Mouse (Mus musculus) hindbrain, embryonic 14.5 days (tissue): ENCODE data around the gene Efna1. TPM values are rescaled to one million over a fixed set of nuclear protein-coding genes. Genes with fewer than 3 reads are reported as not detected.
A peak's percentile ranks its signal among the peaks of the same experiment; 100 is the strongest.

Experiments
- ATAC-seq: fragments of 200-750 bp; cut with Nextera tagmentation; 2 replicates; pipeline ENCODE4 v1.8.0; 2017; ENCODE audit warnings: moderate number of reproducible peaks, mild to moderate bottlenecking, moderate TSS enrichment, moderate library complexity; ENCODE audit not compliant: low FRiP score
- DNase-seq: peaks from one replicate; pipeline ENCODE4 v3.0.0-alpha.2; 2015; ENCODE audit warnings: low spot score
- H3K27ac ChIP-seq: fragments of 300-500 bp; sonication (generic); 2 replicates; pipeline ENCODE4 v1.5.1; 2014; ENCODE audit warnings: mild to moderate bottlenecking, moderate library complexity
- H3K27me3 ChIP-seq: fragments of 300-500 bp; sonication (generic); 2 replicates; pipeline ENCODE4 v1.6.1; 2014; ENCODE audit warnings: mild to moderate bottlenecking, low read length, mixed read lengths; ENCODE audit not compliant: control insufficient read depth, insufficient read depth
- H3K36me3 ChIP-seq: fragments of 300-500 bp; sonication (generic); replicated peaks from 2 replicates; pipeline ENCODE4 v1.6.1; 2014; ENCODE audit not compliant: control insufficient read depth, insufficient read depth
- H3K4me1 ChIP-seq: fragments of 300-500 bp; sonication (generic); replicated peaks from 2 replicates; pipeline ENCODE4 v1.6.1; 2014; ENCODE audit warnings: antibody characterized with exemption, low read length, mixed read lengths; ENCODE audit not compliant: control insufficient read depth, insufficient read depth
- H3K4me2 ChIP-seq: fragments of 300-500 bp; sonication (generic); replicated peaks from 2 replicates; pipeline ENCODE4 v1.6.1; 2014; ENCODE audit warnings: mild to moderate bottlenecking, moderate library complexity
- H3K4me3 ChIP-seq: fragments of 300-500 bp; sonication (generic); replicated peaks from 2 replicates; pipeline ENCODE4 v1.5.1; 2014; ENCODE audit warnings: mild to moderate bottlenecking, low read length
- H3K9ac ChIP-seq: fragments of 300-500 bp; sonication (generic); 2 replicates; pipeline ENCODE4 v1.6.1; 2014
- H3K9me3 ChIP-seq: fragments of 300-500 bp; sonication (generic); 2 replicates; pipeline ENCODE4 v1.6.1; 2016; ENCODE audit warnings: low read length; ENCODE audit not compliant: control insufficient read depth
- WGBS: fragments of 180-500 bp; shearing (Covaris S2); extraction: QIAGEN DNeasy Blood & Tissue Kit; methylation state at CpG from one replicate; pipeline ENCODE4 v1.1.7; 2014; 5-methylcytosine and 5-hydroxymethylcytosine counted together
- polyA plus RNA-seq: library from polyadenylated mRNA; unstranded; fragments of >200 nt; fragmentation: Nextera tagmentation; extraction: Ambion mirVana; gene quantifications from 2 replicates; pipeline ENCODE4 v1.2.1, GENCODE M21; 2014

Gene Efna1
- polyA plus RNA-seq, 1 experiment from 2014 or later: 10.8 TPM

GRCm38 (mm10) chr3:89320581-89321182 is 39.7 kb upstream of the Efna1 start:
- peak overlapping the region; percentile 95 for H3K27ac ChIP-seq
- DNase-seq: peak; percentile 67
- H3K4me3 ChIP-seq: peak overlapping the region; percentile 51
- peak overlapping the region; percentile 78 for H3K4me2 ChIP-seq
- peaks cover 4% of the 10 kb centered on the region; the same call in 1 of the 2 replicates for H3K36me3 ChIP-seq
- H3K27me3 ChIP-seq: peaks cover 12% of the 10 kb centered on the region; the same call in 1 of the 2 replicates
- H3K9ac ChIP-seq: peak overlapping the region; percentile 96
- WGBS: 3% methylated on average over 38 of the region's 41 CpGs
- H3K4me1 ChIP-seq: peaks cover 24% of the 10 kb centered on the region
- H3K9me3 ChIP-seq: no peaks in the 10 kb centered on the region
- ATAC-seq: peak; percentile 52

- H3K4me2 ChIP-seq: peak overlapping the region; percentile 78
- DNase-seq (no peak), ATAC-seq (no peak)
- H3K27me3 ChIP-seq: peaks cover 12% of the 10 kb centered on the region; the same call in 1 of the 2 replicates
- H3K27ac ChIP-seq: peak overlapping the region; percentile 95
- WGBS: 3% methylated on average over 57 of the region's 58 CpGs
- H3K36me3 ChIP-seq: peaks cover 9% of the 10 kb centered on the region
- no peaks in the 10 kb centered on the region for H3K9me3 ChIP-seq
- peak overlapping the region; percentile 51 for H3K4me3 ChIP-seq
- H3K4me1 ChIP-seq: peaks cover 32% of the 10 kb centered on the region
- peak overlapping the region; percentile 96 for H3K9ac ChIP-seq
These were observed 38.8 kb upstream of the Efna1 start for GRCm38 (mm10) chr3:89319591-89320350.

- peak overlapping the region; percentile 96; the same call in 1 of the 2 replicates for H3K9ac ChIP-seq
- peak overlapping the region; percentile 95 for H3K27ac ChIP-seq
- peaks cover 16% of the 10 kb centered on the region for H3K36me3 ChIP-seq
- DNase-seq (no peak), ATAC-seq (no peak)
- peak overlapping the region; percentile 51 for H3K4me3 ChIP-seq
- 6% methylated on average over 21 of the region's 21 CpGs for WGBS
- H3K27me3 ChIP-seq: peaks cover 12% of the 10 kb centered on the region; the same call in 1 of the 2 replicates
- no peaks in the 10 kb centered on the region for H3K9me3 ChIP-seq
- H3K4me1 ChIP-seq: peaks cover 32% of the 10 kb centered on the region
- H3K4me2 ChIP-seq: peak overlapping the region; percentile 78
These were observed 38.1 kb upstream of the Efna1 start for GRCm38 (mm10) chr3:89318971-89319590.

- H3K27ac ChIP-seq: no peak overlapping the region
- no peak for DNase-seq
- no peak for ATAC-seq
- H3K9me3 ChIP-seq: no peaks in the 10 kb centered on the region
- peaks cover 32% of the 10 kb centered on the region for H3K4me1 ChIP-seq
- no peak overlapping the region for H3K4me2 ChIP-seq
- H3K4me3 ChIP-seq: no peak overlapping the region
- H3K9ac ChIP-seq: no peak overlapping the region
- WGBS: 70% methylated on average over 8 of the region's 8 CpGs
- peaks cover 22% of the 10 kb centered on the region for H3K36me3 ChIP-seq
- peaks cover 12% of the 10 kb centered on the region; the same call in 1 of the 2 replicates for H3K27me3 ChIP-seq
These were observed 37.4 kb upstream of the Efna1 start for GRCm38 (mm10) chr3:89318316-89318715.

- ATAC-seq (no peak), DNase-seq (no peak)
- H3K9me3 ChIP-seq: no peaks in the 10 kb centered on the region
- H3K4me2 ChIP-seq: peak overlapping the region; percentile 35
- no peak overlapping the region for H3K4me3 ChIP-seq
- H3K27me3 ChIP-seq: peaks cover 12% of the 10 kb centered on the region; the same call in 1 of the 2 replicates
- whole genome bisulfite sequencing: 58% methylated on average over 6 of the region's 6 CpGs
- 0 out of 2 replicates have a peak overlapping the region, but pooled peaks have one; percentile 28 for H3K9ac ChIP-seq
- no peak overlapping the region for H3K27ac ChIP-seq
- peaks cover 30% of the 10 kb centered on the region for H3K36me3 ChIP-seq
- peaks cover 32% of the 10 kb centered on the region for H3K4me1 ChIP-seq
These were observed 36.3 kb upstream of the Efna1 start for GRCm38 (mm10) chr3:89317246-89317645.

GRCm38 (mm10) chr3:89316833-89317232 is 35.9 kb upstream of the Efna1 start:
- peak; percentile 90 for DNase-seq
- H3K27ac ChIP-seq: no peak overlapping the region
- ATAC-seq: peak; percentile 26; the same call in 1 of the 2 replicates
- no peak overlapping the region for H3K4me3 ChIP-seq
- H3K9me3 ChIP-seq: no peaks in the 10 kb centered on the region
- peak overlapping the region; percentile 38 for H3K4me2 ChIP-seq
- peaks cover 12% of the 10 kb centered on the region; the same call in 1 of the 2 replicates for H3K27me3 ChIP-seq
- H3K4me1 ChIP-seq: peaks cover 32% of the 10 kb centered on the region
- 0% methylated on average over 4 of the region's 4 CpGs for whole genome bisulfite sequencing
- H3K36me3 ChIP-seq: peaks cover 30% of the 10 kb centered on the region
- H3K9ac ChIP-seq: 0 out of 2 replicates have a peak overlapping the region, but pooled peaks have one; percentile 28

GRCm38 (mm10) chr3:89315930-89316831 is 35.2 kb upstream of the Efna1 start:
- H3K9me3 ChIP-seq: no peaks in the 10 kb centered on the region
- peaks cover 12% of the 10 kb centered on the region; the same call in 1 of the 2 replicates for H3K27me3 ChIP-seq
- no peak overlapping the region for H3K9ac ChIP-seq
- peaks cover 32% of the 10 kb centered on the region; the same call in 1 of the 2 replicates for H3K4me1 ChIP-seq
- ATAC-seq (no peak), DNase-seq (no peak)
- peak overlapping the region; percentile 38 for H3K4me2 ChIP-seq
- peaks cover 30% of the 10 kb centered on the region for H3K36me3 ChIP-seq
- H3K4me3 ChIP-seq: peak overlapping the region; percentile 8; the same call in 1 of the 2 replicates
- 8% methylated on average over 38 of the region's 40 CpGs for WGBS
- H3K27ac ChIP-seq: no peak overlapping the region

GRCm38 (mm10) chr3:89315195-89315929 is 34.4 kb upstream of the Efna1 start:
- Histone ChIP-seq H3K4me3 (peak overlapping the region; percentile 8), H3K9ac (0 out of 2 replicates have a peak overlapping the region, but pooled peaks have one; percentile 0), H3K27me3 (peaks cover 12% of the 10 kb centered on the region; the same call in 1 of the 2 replicates), H3K36me3 (peaks cover 30% of the 10 kb centered on the region), H3K27ac (no peak overlapping the region), H3K4me2 (peak overlapping the region; percentile 38), H3K9me3 (no peaks in the 10 kb centered on the region), H3K4me1 (peaks cover 29% of the 10 kb centered on the region; the same call in 1 of the 2 replicates)
- 6% methylated on average over 21 of the region's 26 CpGs for WGBS
- ATAC-seq (no peak), DNase-seq (peak; percentile 77)
